Mouse (Mus musculus): Measurements from ENCODE around the gene Adcy5. TPM values are rescaled to one million over a fixed set of nuclear protein-coding genes. Genes with fewer than 3 reads are reported as not detected.

Adcy5 gene
- total RNA-seq, 2 experiments from 2014 or later: 1.6 to 1.8 TPM

DNA sequence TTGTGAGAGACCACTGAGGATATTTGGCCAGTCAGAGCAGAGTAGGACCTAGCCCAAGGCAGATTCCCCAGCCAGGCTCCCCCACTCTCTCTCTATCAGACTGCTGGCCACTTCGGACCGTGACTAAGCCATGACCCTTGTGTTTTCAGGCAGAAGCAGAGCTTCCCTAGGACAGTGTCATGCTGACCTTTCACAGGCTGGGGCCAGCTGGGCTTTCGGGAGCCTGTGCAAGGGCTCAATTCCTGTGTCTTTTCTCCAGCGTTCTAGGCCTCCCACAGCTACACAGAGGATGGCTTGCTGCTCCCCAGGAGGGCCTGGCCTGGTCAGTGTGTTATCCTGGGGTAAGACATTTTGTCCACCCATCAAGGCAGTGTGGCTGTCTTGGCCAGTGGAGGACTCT lies 66.9 kb downstream of the Adcy5 start:
- Histone ChIP-seq H3K27ac (no peak overlapping the region; the same call in 1 of the 2 replicates), H3K4me3 (no peak overlapping the region)
- no peak for TF ChIP-seq CTCF (IDR thresholded peaks at IDR 0.05)
- intact Hi-C loops (cut with DNase I): no loop called here
- no peak for DNase-seq

GRCm38 (mm10) chr16:35223930-35224329 lies 69.3 kb downstream of the Adcy5 start:
- no peak for TF ChIP-seq CTCF (IDR thresholded peaks at IDR 0.05)
- intact Hi-C loops (cut with DNase I): no loop called here
- DNase-seq: no peak
- Histone ChIP-seq H3K27ac (no peak overlapping the region), H3K4me3 (no peak overlapping the region)

DNA sequence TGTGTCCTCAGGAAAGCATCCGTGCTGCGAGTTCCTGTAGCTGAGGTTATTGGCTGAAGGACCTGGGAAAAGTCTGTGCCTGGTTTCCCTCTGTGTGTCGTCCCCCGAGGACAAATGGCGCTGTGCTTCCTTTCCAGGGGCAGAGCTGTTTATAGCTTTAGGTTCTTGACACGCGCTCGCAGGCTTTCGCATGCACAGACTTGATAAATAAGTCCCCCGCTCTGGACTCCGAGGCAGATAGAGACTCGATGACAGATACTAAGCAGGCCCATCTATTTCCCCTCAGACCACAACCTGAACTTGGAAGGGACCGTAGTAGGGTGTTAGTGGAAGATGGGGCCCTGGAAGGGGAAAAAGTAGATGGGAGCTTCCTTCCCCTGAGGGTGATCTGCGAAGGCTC lies 70.0 kb downstream of the Adcy5 start:
- no peak for TF ChIP-seq CTCF (IDR thresholded peaks at IDR 0.05)

GRCm38 (mm10) chr16:35229582-35229981 lies 74.9 kb downstream of the Adcy5 start:
- intact Hi-C loops (cut with DNase I): no loop called here
- no peak overlapping the region for H3K4me3 ChIP-seq
- no peak for TF ChIP-seq CTCF (IDR thresholded peaks at IDR 0.05)
- no peak overlapping the region for H3K27ac ChIP-seq
- no peak for DNase-seq

More for the DNA sequence above, 70.0 kb downstream of the Adcy5 start:
- Histone ChIP-seq H3K27ac (no peak overlapping the region), H3K4me3 (no peak overlapping the region)
- DNase-seq: no peak
- intact Hi-C loops (cut with DNase I): no loop called here

DNA sequence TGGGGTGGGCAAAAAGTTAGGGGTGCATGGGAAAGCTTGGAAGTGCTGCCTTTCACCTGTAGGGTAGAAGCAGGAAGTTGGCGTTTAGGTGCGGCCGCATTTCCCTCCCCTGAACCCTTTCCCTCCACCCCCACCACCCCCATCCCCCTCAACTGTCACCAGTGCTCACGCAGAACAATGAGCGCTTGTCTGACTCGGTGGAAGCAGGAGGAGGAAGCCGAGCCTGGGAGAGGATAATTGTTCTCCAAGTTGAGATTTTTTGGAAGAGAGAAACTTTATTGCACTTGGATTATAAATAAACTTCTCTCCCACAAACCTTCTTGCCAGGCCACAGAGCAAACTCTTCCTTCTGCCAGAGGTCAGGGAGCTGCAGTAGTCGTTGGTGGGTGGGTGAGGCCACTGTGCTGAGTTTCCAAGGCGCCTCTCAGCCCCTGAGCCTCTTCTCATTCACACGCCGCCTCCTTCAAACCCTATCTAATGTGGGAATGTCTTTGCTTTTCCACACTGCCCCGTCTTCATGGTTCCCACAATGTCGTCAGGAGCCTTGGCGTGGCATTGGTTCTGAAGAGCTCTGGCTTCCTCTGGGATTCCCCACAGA lies 77.6 kb downstream of the Adcy5 start:
- H3K27ac ChIP-seq: no peak overlapping the region
- intact Hi-C loops (cut with DNase I): no loop called here
- DNase-seq: no peak
- H3K4me3 ChIP-seq: no peak overlapping the region
- no peak for TF ChIP-seq CTCF (IDR thresholded peaks at IDR 0.05)

GRCm38 (mm10) chr16:35233329-35233728 lies 78.7 kb downstream of the Adcy5 start:
- intact Hi-C loops (cut with DNase I): no loop called here
- DNase-seq: no peak
- no peak overlapping the region for H3K4me3 ChIP-seq

DNA sequence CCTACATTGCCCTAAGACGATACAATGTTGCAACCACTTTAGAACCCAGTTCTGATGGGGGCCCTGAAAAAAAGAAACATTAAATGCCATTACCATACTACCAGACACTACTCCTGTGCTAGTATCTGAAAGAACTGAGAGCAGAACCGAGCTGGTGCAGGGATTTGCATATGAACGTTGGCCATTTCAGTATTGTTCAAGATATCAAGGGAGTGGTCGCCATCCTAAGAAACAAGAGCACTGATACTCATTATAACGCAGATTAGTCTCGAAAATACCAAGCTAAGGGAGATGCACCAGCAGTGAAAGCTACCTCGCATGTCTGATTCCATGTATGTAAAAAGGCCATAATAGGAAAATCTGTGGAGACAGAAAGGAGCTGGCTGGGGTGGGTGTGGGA lies 82.4 kb downstream of the Adcy5 start:
- intact Hi-C loops (cut with DNase I): no loop called here
- Histone ChIP-seq H3K4me3 (no peak overlapping the region), H3K27ac (no peak overlapping the region)
- no peak for TF ChIP-seq CTCF (IDR thresholded peaks at IDR 0.05)
- no peak for DNase-seq

More at GRCm38 (mm10) chr16:35233329-35233728, 78.7 kb downstream of the Adcy5 start:
- H3K27ac ChIP-seq: no peak overlapping the region
- no peak for TF ChIP-seq CTCF (IDR thresholded peaks at IDR 0.05)

DNA sequence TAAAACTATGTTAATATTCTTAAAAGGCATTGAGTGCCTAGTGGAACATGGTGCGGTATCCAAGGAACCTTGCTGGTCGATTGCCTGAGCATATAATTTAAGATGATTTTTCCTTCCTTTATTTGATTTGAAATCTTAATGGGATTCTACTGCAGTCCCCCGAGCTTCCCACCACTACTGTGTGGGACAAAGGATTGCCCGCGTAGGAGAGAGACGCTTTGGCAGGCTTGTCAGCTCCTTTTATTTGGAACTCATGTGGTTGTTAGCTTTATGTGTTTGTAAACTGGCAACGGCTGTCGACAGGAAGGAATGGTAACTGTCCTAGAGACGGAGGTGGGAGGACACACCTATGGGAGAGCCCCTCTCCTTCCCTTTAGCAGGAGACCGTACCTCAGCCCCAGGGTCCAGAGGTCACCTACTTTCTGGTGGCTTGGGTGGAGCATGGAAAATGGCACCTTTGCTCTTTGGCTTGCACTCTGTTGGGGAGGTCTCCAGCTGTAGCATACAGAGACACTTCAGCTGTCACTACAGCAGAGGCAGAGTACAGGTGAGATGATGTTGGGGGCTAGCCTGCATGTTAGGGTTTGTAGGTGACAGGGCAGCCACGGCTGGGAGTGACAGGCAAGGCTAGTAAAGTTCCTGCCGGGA lies 84.8 kb downstream of the Adcy5 start:
- H3K27ac ChIP-seq: no peak overlapping the region
- no peak for DNase-seq
- no peak for TF ChIP-seq CTCF (IDR thresholded peaks at IDR 0.05)
- intact Hi-C loops (cut with DNase I): no loop called here
- no peak overlapping the region for H3K4me3 ChIP-seq

DNA sequence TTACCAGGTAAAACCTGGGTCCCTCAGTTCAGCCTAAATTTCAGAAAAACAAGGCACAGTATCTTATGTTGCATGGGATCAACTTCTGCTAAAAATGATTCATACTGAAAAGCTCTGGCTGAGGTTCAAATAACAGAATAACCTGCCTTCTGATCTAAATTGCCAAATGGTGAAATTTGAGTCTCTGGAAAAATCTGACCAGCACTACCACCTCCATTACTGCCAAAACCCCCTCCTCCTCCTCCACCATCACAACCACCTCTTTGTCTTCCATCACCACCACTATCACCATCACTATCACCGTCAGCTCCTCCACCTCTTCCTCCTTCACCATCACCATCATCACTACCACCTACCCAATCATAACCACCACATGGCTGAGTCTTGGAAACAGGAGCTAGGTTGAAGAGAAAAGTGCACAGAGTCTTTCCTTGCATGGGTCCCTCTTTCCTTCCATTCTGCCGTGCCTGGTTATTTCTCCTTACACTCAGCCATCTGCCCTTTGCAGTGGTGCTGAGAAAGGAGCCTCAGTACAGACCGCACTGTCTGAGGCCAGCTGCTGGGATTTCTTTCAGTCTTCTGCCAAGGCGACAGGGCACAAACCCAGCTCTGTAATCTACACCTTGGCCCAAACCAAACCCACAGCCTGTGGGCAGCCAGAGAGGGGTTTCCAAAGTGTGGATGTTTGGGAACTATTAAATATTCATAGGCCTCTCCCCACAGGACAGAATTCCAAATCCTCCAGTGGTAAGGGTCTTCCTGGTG lies 85.5 kb downstream of the Adcy5 start:
- H3K27ac ChIP-seq: no peak overlapping the region
- no peak for TF ChIP-seq CTCF (IDR thresholded peaks at IDR 0.05)
- DNase-seq: peak; percentile 52

GRCm38 (mm10) chr16:35247364-35247763 lies 92.7 kb downstream of the Adcy5 start:
- TF ChIP-seq CTCF (IDR thresholded peaks at IDR 0.05): no peak
- DNase-seq: no peak
- no peak overlapping the region for H3K4me3 ChIP-seq

More for the DNA sequence above, 85.5 kb downstream of the Adcy5 start:
- intact Hi-C loops (cut with DNase I): no loop called here
- H3K4me3 ChIP-seq: no peak overlapping the region

DNA sequence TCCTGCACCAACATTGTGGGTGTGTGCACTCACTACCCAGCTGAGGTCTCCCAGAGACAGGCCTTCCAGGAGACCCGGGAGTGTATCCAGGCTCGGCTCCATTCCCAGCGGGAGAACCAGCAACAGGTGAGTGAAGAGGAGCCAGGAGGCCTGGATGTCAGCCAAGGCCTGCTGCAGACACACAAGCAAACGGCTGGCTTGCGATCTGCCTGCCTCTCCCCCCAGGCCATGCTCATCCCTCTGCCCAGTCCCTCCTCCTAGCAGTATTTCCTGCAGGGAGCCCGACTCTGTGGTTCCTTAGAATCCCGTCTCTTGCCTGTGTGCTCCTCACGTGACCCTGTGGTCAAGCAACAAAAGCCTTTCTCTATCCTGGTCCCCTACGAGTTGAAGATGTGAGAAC lies 94.1 kb downstream of the Adcy5 start:
- no peak for TF ChIP-seq CTCF (IDR thresholded peaks at IDR 0.05)
- intact Hi-C loops (cut with DNase I): no loop called here
- H3K27ac ChIP-seq: no peak overlapping the region

More at GRCm38 (mm10) chr16:35247364-35247763, 92.7 kb downstream of the Adcy5 start:
- H3K27ac ChIP-seq: no peak overlapping the region
- intact Hi-C loops (cut with DNase I): no loop called here

GRCm38 (mm10) chr16:35249763-35250162 lies 95.1 kb downstream of the Adcy5 start:
- intact Hi-C loops (cut with DNase I): no loop called here
- Histone ChIP-seq H3K4me3 (no peak overlapping the region), H3K27ac (no peak overlapping the region)
- no peak for TF ChIP-seq CTCF (IDR thresholded peaks at IDR 0.05)
- DNase-seq: no peak

More for the DNA sequence above, 94.1 kb downstream of the Adcy5 start:
- H3K4me3 ChIP-seq: no peak overlapping the region
- peak; percentile 88 for DNase-seq

DNA sequence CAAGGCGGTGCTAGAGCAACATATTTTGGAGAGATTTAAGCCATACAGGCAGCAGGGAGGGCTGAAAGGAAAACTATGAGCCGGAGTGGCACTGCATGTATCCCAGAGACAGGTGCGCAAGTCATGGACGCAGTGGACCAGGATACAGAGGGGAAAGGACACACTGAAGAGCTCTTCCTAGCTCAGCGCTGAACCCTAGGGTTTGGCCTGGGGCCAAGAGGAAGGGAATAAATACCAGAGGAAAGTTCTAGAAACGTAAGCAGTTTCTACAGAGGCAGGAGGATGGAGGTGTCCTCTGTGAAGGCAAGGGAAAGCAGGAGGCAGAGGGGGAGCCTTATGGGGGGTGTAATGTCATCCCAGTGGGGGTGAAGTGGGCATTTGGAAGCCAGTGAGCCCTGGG lies 97.0 kb downstream of the Adcy5 start:
- intact Hi-C loops (cut with DNase I): no loop called here
- no peak overlapping the region for H3K27ac ChIP-seq
- no peak for DNase-seq
- no peak overlapping the region for H3K4me3 ChIP-seq
- no peak for TF ChIP-seq CTCF (IDR thresholded peaks at IDR 0.05)
